Mouse (Mus musculus): ENCODE results near the gene Kansl3.

The Kansl3 gene

DNA sequence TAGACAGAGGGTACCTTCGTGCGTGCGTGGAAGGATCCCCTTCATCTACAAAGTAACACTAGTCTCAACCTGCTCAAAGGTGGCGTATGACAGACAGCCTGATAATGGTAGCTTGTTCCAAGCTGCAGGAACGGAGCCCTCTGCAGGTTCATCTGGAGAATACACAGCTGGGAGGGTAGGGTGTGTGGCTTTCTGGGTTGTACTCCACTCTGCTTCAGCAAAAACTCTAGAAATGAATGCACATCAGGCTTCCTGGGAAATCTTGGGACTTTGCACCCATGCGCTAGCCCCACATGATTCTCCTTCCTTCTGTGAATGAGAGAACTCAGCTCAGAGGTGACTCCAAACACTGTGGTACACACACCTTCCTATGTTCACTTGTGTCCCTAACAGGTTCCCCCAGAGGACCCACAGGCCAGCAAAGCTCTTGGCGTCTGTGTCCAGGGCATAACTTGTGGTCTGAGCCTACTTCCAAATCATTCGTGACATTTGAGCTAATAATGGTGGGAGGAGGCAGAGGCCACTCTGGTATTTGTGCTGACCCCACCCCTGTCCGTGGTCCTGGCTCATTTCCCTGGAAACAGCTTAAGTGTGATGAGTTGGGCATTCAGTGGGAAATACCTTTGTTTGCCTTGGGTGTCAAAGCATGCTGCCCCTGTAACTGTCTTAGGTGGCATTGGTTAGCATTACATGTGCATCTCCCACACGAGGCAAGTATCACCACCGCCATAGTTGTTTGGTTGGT is 47.0 kb downstream of the Kansl3 start:
- CTCF ChIA-PET: interaction anchor here (0.6 to 1.1 kb wide), 2 partner anchors 15 to 517 kb away, joined by 5 to 34 read pairs; partner anchors contain the start of gene Arid5a

GRCm38 (mm10) chr1:36321164-36321563 is 47.8 kb downstream of the Kansl3 start:
- CTCF ChIA-PET: interaction anchor here (1.1 kb wide), 1 partner anchor 14 kb away, joined by 5 read pairs; the partner anchor contains the start of gene Arid5a

DNA sequence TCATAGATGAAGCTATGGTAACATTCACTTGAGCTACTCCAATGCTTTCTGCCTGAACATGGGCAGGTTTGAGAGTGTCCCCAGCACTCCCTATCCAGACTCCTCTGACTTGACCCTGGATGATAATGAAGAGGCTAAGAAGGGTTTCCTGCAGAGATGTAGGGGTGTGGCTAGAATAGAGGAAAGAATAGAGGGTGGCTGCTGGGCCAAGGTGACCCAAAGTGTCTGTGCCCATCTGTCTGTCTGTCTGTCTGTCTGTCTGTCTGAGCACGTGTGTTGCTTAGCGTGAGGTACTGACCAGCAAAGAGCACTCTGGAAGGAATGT is 53.2 kb downstream of the Kansl3 start:
- CTCF ChIA-PET: interaction anchor here (0.5 to 1.2 kb wide), 2 partner anchors 16 to 91 kb away, joined by 3 read pairs; no protein-coding TSS in a partner anchor

GRCm38 (mm10) chr1:36314959-36315775 is 53.8 kb downstream of the Kansl3 start:
- CTCF ChIA-PET: interaction anchor here (0.5 to 1.2 kb wide), 2 partner anchors 16 to 92 kb away, joined by 3 read pairs; no protein-coding TSS in a partner anchor

DNA sequence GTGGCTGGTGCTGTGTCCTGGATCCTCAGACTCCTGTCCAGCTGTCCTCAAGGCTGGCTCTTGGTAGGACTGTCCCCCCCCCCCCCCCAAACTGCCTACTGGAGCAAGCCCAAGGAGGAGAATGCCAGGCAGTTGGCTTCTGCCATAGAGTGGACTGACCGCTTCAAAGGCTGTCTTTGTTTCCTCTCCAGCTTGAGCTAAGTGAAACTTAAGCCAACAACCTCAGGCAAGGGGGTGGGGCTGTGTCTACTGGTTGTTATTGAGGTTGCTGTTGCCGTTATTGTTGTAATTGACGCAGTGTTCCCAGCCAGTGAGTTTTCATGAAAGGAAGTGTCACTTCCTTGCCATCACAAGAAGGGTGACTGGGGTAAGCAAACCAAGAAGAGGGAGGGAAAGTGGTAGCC is 59.5 kb downstream of the Kansl3 start:
- CTCF ChIA-PET: interaction anchor here (0.9 kb wide), 1 partner anchor 14 kb away, joined by 4 read pairs; no protein-coding TSS in a partner anchor

- CTCF ChIA-PET: interaction anchor here (0.9 kb wide), 1 partner anchor 14 kb away, joined by 4 read pairs; no protein-coding TSS in a partner anchor
These were observed 60.0 kb downstream of the Kansl3 start for GRCm38 (mm10) chr1:36308966-36309475.

GRCm38 (mm10) chr1:36308451-36308901 is 60.5 kb downstream of the Kansl3 start:
- CTCF ChIA-PET: interaction anchor here (0.9 kb wide), 1 partner anchor 15 kb away, joined by 4 read pairs; no protein-coding TSS in a partner anchor

GRCm38 (mm10) chr1:36307495-36308280 is 61.3 kb downstream of the Kansl3 start, which contains the start of gene Arid5a:
Gene Arid5a, plus strand, starts transcription at chr1:36307733.
- CTCF ChIA-PET: interaction anchor here (0.7 to 2.6 kb wide), 3 partner anchors 11 to 33 kb away, joined by 5 to 7 read pairs (median 5); partner anchors contain the start of gene Neurl3

GRCm38 (mm10) chr1:36307121-36307494 is 61.9 kb downstream of the Kansl3 start:
- CTCF ChIA-PET: interaction anchor here (0.7 to 2.6 kb wide), 3 partner anchors 11 to 33 kb away, joined by 5 to 7 read pairs (median 5); partner anchors contain the start of gene Neurl3

DNA sequence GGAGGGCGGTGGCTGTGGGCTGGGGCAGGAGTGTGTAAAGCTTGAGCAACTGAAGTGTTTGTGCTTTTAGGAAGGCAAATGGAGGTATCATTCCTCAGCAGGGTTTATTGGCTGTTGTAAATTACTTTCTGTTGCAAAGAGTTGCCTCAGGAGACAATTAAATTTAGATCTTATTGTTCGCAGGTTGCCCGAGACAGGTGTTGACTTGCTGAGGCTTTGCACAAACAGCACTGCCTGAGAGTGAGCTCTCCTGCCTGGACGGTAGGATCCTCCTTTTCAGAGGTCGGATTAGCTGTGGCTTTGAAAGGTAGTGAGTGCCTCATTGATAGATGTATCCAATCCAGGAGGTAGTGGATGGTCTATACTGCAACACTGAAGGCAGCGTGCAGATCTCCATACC is 62.9 kb downstream of the Kansl3 start:
- CTCF ChIA-PET: interaction anchor here (2.6 kb wide), 1 partner anchor 10 kb away, joined by 7 read pairs; no protein-coding TSS in a partner anchor

- CTCF ChIA-PET: interaction anchor here (2.6 kb wide), 1 partner anchor 9 kb away, joined by 7 read pairs; no protein-coding TSS in a partner anchor
These were observed 64.2 kb downstream of the Kansl3 start for GRCm38 (mm10) chr1:36304764-36305163.

- CTCF ChIA-PET: no interaction called here
These were observed 65.3 kb downstream of the Kansl3 start for GRCm38 (mm10) chr1:36303381-36304320.

DNA sequence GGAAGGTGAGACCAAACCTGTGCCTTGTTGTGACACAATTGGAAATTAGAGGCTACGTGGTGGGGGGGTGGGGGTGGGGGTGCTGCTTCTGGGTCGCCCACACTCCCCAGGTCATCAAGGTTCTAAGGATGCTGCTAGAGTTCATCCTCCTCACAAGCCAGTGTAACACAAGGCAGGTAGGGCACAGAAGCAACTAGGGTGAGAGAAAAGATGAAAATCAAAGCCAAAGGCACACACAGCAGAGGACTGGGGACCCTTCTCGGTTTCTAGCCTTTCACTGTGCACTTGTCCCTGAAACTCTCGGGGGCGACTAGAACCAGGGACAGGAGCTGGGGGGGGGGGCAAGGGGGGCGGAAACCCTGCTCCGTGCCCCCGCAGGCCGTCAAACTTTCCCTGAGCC is 66.0 kb downstream of the Kansl3 start:
- CTCF ChIA-PET: no interaction called here

DNA sequence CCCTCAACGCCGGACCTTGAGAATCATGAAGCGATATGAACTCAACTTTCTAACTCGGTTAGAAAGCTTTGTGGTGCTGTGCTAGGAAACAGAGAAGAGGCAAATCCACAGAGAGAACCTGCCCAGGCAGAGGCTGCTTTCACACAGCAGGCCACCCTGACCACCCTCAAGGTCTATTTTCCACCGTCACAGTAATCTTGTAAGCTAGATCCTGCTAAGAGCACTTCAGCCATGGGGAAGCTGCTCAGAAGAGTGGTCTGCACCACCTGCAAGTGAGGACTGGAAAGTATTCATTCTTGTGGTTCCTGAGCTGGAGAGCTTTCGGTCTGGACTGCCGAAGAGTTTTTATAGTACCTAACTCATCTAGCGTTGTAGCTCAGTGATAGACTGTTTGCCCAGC is 66.7 kb downstream of the Kansl3 start:
- CTCF ChIA-PET: interaction anchor here (0.6 kb wide), 1 partner anchor 64 kb away, joined by 3 read pairs; no protein-coding TSS in a partner anchor

GRCm38 (mm10) chr1:36300486-36300885 is 68.5 kb downstream of the Kansl3 start:
- CTCF ChIA-PET: no interaction called here

DNA sequence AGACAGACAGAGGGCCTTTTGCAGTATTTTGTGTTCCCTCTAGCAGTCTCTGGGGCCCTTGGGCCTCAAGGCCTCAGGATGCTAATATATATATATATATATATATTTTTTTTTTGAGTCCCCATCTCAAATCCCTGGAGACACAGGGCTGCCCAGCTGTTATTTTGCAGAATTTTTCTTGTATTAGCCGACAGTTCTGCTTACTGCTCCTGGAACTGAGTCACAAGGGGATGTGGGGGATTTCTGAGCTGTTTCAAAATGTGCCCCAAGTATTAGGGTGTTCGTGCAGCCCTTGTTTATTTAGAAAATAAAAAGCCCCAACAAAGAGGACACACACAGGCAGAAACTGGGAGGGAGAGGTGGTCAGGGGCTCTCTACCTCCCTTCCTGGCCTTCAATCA is 69.3 kb downstream of the Kansl3 start:
- CTCF ChIA-PET: interaction anchor here (0.6 kb wide), 2 partner anchors 16 to 154 kb away, joined by 3 to 4 read pairs; no protein-coding TSS in a partner anchor

DNA sequence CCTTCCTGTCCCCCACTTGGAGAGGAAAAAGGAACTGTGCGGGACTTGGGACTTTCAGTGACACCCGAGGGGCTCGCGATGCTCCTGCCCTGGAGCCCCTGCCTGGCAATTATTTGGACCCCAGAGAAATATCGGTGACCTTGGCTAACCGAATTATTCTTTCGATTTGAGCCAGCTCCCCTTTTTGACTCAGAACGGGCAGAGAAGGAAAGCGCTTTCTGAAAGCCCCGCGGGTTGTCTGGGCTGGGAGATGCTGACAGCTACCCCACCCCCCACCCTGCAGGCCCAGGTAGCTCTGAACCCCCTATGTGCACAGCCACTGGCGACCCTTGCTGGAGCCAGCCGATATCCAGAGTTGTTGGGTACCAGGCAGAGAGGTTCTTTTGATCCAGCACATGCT is 69.9 kb downstream of the Kansl3 start:
- CTCF ChIA-PET: interaction anchor here (0.6 kb wide), 2 partner anchors 17 to 155 kb away, joined by 3 to 4 read pairs; no protein-coding TSS in a partner anchor

DNA sequence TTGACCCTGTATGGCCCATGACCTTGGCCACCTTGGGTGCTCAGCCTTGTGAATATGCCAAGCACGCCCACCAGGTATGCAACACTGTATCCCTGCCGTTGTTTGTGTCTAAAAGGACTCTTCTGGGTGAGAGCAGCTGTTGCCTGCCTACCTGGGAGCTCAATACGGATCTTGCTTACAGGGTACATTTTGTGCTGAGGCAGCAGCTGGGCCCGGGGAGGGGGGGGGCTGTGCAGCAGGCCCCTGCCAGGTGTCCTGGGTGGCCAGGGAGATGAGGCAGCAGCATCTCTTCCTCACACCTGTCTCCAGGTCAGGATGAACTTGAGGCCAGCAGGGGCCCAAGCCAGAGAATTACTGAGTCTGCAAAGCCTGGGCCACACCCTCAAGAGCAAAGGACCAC is 70.9 kb downstream of the Kansl3 start:
- CTCF ChIA-PET: no interaction called here

DNA sequence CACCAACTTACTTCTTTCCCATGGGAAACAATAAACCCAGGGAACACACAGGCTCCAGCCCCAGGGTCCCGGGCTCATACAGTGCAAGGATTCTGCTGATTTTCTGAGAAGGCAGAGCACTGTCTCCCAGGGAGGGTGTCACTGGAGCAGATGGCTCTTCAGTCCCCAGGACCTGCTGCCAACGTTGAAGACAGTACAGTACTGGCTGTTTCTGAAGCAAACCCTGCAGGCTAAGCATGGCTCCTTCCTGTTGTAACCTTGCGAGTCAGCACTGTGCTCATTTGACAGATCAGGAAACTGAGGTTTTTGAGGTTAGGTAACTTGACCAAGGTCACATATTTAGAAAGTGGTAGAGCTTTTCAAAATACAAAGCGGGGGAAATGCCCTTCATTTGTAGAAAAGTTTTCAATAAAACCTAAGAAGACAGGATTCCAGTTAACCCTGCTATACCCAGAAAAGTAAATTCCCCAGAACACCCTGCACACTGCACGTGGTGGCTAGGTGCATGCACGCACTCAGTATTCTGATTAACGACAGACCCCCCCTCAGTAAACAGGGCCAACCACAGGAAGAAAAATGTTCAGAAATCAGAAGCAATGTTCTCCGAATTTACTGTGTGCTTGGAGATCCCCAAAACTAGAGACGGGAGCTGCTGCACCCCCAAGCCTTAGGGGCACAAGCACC is 72.4 kb downstream of the Kansl3 start:
- CTCF ChIA-PET: interaction anchor here (0.7 to 2.2 kb wide), 2 partner anchors 10 to 210 kb away, joined by 3 to 7 read pairs; no protein-coding TSS in a partner anchor
